Mouse (Mus musculus) left cerebral cortex, postnatal 14 days (tissue): ENCODE data around the gene Prkca. TPM values are rescaled to one million over a fixed set of nuclear protein-coding genes. Genes with fewer than 3 reads are reported as not detected.

ENCODE experiments used
- DNase-seq, 2 experiments: peaks; one replicate each; pipeline ENCODE4 v3.0.0; 2021 to 2022; ENCODE audit warnings: low spot score in 2 of 2, mixed read lengths in 1 of 2
- intact Hi-C: fragments of 180-260 bp; cut with DNase I; formaldehyde crosslinking; loops from one replicate; pipeline ENCODE4 v1.15.1; 2025
- microRNA-seq, 2 experiments: library from miRNA; unstranded; fragments of <30 nt; microRNA quantifications; one replicate each; pipeline ENCODE4 v1.2.0; 2022
- total RNA-seq, 2 experiments: library from RNA; stranded (reverse); gene quantifications; 2 replicates each; pipeline ENCODE4 v1.2.3; 2021

Prkca gene
- total RNA-seq, 2 experiments from 2014 or later = 135 to 157 TPM

GRCm38 (mm10) chr11:107887342-107887741 lies 456.4 kb downstream of the Prkca start:
- intact Hi-C loops = no loop called here
- no peak for DNase-seq

Small RNAs within 50 kb of the gene (microRNA-seq; reads per million reads assigned to microRNA genes)
- 0 reads per million in 2 experiments for gene Mir7223

Other genes starting within 250 kb of the Prkca start
- gene Apoh, start 574 bp downstream of the Prkca start, total RNA-seq = under 1 TPM; 0.38 to 0.40 TPM
- 1 to 10 TPM; 6.6 to 6.9 TPM for gene Cep112, start 81.3 kb upstream of the Prkca start, total RNA-seq